Mouse (Mus musculus): Measurements from ENCODE around the gene Cops7a.

Gene Cops7a

DNA sequence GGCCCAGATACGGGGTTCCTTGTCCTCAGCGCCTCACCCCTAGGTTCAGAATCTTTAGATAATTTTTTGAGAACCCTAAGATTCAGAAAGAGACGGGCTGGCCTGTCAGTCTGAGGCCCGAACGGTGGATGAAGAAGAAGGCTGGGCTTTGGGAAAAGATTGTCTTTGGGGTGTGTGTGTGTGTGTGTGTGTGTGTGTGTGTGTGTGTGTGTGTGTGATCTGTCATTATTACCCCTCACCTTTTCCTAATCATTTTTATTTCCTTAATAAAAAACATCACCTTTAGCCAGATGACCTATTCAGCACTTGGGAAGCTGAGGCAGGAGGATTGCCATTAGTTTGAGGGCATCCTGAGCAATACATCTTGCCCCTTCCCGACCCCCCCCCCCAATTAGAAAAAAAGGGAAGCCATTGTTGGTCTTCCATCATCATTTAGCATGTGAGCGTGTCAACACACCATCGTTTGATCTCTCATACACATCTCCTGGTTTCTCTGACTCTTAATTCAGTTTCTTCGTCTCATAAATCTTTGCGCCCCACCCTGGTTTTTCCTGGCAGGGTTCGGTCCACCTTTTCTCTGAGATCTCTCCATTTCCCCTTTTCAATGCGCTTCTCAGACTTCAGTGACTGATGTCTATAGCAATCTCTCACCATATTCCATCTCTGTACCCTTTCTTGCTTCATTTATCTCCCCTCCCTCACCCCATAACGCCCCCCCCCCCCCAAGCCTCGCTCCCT is 46.3 kb downstream of the Cops7a start:
- DNase-seq (ENCODE audit: low read depth, low spot score), result no peak

DNA sequence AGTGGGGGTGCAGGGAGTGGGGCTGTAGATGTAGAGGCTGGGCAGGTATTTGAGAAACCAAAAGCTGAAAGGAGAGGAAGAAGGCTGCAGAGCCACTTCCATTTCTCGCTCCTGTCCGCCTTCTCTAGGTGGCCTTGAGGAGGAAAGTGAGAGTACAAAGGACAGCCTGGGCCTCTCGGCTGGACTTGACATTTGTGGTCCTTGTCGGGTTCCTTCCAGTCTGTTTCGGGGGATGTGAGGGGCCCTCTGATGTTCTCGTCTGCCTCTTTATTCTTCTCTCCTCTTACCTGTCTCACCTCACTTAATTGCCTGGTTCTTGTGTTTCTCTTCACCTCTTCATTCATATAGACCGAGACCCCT is 47.0 kb downstream of the Cops7a start:
- DNase-seq (ENCODE audit: low read depth, low spot score), result no peak

DNA sequence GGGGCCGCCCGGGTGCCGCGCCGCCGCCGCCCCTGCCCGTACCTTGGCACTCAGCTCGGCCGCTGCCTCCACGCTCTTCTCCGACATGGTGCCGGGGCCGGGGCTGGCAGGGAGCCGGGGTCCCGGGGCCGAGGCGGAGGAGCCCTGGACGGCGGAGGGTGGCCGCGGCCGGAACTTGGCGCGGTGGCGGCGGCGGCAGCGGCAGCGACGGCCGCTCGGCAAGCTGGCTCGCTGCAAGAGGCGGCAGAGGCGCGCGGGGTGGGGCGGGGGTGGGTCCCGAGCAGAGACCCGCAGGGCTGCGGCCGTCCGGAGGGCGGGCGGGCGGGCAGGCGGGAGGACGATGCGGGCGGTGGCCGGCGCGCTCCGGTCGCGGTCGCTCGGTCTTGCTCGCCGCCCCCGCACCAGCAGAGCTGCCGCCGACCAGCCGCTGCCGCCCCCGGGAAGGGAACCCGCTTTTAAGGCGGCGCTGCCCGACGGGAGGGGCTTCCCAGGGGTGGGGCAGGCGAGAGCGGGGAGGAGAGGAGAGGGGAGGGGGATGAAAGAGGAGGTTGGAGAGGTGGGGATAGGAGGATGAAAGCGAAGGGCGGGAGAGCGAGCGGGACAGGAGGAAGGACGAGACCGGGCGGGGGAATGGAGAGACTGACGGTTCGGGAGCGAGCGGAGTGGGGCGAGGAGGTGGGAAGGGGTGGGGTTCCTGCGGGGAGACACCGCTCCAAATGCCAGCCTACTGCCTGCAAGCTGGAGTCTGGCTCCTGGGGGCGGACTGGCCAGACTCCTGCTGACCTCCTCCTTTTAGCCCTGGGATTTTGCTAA is 47.6 kb downstream of the Cops7a start:
- DNase-seq (ENCODE audit: low read depth, low spot score), result peak; percentile 96

DNA sequence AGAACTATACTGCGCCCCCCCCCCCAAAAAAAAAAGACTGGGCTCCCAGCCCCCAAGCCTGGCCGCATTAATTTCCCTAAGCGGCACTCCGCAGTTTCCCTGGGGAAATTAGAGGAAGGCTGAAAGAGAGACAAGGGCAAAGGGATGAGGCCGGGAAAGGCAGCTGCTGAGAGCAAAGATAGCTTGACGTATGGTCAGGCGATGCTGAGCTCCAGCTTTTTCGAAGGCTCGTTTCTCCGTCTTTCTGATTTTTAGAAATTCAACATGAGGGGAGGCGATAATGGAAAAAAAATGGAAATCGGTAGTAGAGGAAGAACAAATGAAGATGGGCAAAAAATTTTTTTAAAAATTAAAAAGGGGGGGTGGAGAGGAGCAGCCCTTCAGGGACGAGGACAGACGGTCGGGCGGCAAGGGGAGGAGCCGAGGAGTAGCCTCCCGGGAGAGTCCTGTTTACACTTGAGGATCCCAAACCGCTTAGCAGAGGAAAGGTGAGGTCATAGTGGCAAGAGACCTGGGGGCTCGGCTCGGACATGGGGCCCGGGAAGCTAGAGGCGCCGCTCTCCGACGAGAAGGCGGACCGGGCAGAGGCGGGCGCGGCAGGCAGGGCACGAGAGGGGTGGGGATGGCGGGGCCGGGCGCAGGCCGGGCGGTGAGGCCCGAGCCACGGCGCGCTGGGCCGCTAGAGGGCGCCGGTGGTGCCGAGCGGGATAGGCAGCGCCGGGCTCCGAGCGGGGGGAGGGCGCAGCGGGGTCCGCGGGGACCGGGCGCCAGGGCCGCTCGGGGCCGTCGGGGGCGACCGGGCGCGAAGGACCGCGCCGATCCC is 48.4 kb downstream of the Cops7a start:
- DNase-seq (ENCODE audit: low read depth, low spot score), result peak; percentile 82

DNA sequence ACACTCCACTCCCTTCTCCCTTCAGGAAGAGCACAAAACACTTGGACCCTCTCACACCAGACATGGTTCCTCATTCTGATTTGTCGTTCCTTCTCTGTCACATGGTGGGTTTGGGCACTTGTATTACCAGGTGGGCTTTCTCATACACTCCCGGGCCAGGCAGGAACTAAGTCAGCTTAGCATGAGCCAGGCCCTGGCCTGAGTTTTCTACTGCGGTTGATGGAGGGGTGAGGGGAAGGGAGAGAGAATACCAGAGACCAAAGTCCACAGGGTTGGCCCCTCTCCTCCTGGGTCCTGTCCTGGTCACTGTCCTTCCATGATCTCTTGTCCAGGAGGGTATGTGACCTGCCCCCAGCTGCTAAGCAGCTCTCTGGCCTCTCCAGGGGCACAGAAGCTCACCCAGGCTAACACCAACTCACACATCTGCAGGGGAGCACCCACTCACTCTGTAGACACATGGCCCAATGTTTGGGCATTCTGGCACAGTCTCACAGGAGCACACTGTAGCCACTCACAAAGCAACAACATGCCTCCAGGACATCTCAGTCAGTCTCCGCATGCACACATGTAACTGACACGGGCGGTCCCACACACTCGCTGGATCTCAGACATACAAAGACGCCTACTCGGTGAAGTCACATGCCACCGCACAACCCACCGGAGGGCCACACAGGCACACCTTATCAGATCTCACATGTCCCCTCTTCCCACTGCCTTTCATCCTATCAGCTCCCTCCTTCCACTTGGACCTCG is 49.2 kb downstream of the Cops7a start:
- DNase-seq (ENCODE audit: low read depth, low spot score), result peak; percentile 62

DNA sequence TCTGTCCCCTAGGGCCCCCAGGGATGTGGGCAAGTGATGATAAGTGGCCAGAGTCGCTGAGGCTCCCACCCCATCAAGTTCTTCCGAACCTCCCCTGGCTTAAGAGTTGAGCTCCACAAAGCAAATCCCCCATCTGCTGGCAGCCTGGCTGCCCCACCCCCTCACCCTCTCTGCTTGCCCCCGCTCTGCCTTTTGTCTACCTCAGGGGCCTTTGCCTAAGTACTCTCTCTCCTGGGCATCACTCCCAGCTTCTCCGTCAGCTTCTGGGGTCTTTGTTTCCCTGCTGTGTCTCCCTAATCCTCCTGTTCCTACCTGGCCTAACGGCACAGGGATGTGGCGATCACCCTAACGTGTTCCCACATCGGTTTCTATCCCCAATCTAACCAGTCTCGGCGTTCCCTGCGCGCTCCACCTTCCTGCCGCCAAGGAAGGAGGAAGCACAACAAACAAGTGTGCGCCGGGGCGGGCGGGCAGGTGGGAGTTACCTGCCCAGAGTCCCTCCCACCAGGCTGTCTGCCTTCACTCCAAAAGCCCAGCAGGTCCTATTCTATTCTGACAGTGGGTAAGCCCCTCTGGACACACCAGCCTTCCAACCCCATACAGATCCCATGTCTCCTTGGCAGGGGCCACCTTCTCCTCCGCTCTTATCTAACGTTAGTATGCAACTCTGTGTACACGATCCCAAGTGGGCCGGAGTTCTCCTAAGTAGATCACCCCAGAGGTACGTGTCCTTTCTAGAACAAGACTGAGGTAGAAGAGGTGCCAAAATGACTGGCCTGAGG is 50.0 kb downstream of the Cops7a start:
- no peak for DNase-seq (ENCODE audit: low read depth, low spot score)

DNA sequence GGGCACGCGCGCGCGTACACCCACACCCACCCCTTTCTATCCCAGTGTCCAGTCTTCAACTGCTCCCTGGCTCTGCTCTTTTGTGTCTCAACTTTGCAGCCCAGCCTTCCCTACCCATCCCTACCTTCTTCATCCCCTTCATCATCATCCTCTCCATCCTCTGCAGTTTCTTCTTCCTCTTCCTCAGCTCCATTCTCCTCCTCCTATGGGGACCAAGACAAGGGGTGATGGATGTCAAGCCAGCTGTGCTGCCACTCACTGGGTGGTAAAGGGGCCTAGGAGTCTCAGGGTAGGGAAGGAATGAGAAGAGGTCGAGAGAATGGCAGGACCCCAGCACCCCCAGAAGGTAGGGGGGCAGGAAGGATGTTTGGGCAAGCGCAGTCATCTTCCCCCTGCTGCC is 50.8 kb downstream of the Cops7a start:
- DNase-seq (ENCODE audit: low read depth, low spot score), result no peak

DNA sequence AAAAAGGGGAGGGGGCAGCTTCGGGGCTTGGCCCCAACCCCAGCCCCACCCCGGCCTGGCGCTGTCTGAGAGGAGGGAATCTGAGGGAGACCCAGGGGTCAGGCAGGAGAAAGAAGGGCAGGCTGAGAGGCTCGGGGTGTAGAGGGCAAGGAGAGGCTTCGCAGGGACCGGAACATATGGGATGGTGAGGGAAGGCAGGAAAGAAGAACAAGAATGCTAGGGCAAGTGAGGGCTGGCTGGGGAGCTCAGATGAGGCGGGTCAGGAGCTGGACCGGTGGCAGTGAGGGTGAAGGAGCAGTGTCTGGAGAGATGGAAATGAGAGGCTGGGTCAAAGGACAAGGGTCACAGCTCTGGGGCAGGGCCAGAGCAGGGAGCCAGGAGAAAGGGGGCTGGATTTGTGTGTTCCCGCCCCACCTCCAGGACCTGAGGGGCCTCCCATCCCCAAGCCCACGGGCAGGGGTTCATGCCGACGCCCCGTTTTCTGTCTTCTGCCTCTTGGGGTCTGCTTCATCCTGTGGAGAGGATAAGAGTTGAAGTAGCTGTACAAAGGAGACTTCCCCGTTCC is 51.5 kb downstream of the Cops7a start:
- DNase-seq (ENCODE audit: low read depth, low spot score), result no peak

DNA sequence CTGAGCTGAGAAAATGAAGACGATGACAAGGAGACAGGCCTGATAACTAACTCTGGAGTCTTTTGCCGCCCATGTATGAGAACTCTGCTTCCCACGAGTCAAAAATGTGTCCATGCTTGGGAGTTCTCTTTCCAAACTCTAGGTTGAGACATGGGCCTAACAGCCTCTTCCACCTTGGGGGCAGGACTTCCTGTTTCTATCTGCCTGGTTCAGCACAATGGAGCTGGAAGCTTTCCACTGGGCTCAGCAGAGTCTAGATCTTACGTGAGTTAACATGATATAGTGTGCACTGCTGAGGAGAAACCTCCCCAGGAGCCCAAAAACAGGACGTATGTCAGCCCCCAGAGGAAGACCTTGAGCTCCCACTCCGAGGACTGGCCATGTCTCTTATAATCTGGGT is 52.1 kb downstream of the Cops7a start:
- peak; percentile 20 for DNase-seq (ENCODE audit: low read depth, low spot score)

DNA sequence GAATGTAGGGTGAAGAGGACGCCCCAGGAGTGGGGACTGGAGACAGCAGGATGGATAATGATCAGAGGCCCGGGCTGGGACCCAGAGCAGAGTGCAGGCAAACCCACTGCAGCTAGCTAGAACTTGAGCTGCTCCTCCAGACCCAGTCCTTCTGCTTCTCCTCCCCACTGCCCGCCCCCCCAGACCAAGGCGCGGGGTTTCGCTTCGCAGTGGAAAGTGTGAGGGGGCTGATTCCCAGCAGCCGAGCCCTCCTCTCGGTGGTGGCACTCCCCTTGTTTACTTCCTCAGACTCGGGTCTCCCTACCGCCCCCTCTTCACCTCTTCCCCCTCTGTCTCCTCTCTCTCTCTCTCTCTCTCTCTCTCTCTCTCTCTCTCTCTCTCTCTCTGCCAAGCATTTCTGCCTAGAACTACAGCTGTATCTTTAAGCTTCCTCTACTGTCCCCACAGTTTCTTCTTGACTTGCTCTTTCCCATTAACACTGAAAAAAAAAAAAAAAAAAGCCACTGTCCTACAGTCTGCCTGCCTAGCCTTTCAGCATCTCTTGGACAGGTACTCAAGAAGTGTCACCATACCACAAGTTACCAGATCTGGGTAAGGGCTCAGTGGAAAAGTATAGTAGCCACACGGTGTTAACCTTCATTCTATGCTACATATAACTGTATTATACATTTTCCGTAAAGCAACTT is 53.7 kb downstream of the Cops7a start, which contains the start of gene Lag3:
Lag3 (minus strand) TSS at position 173 of the 686 bp plus-strand sequence.
- DNase-seq (ENCODE audit: low read depth, low spot score), result no peak

DNA sequence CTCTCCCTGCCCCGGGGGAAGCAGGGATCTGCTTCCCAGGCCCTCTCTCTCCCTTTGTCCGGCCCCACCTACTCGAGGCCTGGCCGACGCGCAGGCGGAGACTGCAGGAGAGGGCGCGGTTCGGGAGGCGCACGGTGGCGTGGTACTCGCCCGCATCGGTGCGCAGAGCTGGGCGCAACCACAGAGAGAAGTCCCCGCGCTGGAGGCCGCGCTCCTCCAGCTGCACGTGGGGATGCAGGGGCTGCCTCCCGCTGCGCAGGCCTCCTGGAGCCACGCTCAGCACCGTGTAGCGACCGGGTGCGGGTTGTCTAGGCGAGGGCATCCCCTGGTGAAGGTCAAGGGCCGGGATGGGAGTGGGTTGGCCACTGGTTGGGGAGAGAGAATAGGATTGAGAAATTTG is 55.3 kb downstream of the Cops7a start:
- DNase-seq (ENCODE audit: low read depth, low spot score), result no peak

Measured in 3T3-L1 (cell line).